Mouse (Mus musculus) adrenal gland, postnatal 14 days (tissue): ENCODE data around the gene Zswim1. TPM values are rescaled to one million over a fixed set of nuclear protein-coding genes. Genes with fewer than 3 reads are reported as not detected.

Experiments
- DNase-seq: peaks from one replicate; pipeline ENCODE4 v3.0.0; 2021; ENCODE audit warnings: mixed read lengths
- long read RNA-seq, 2 experiments: library from polyadenylated mRNA; stranded (forward); transcript quantifications; one replicate each; pipeline ENCODE4 v2.0.0; 2021
- total RNA-seq: library from RNA; stranded (reverse); gene quantifications from 2 replicates; pipeline ENCODE4 v1.2.3, GENCODE M21; 2021

The Zswim1 gene
- 7.0 and 8.9 TPM in 2 replicates for total RNA-seq
- long read RNA-seq, experiment 1, transcript Zswim1-201 (2 exons, 2,705 nt): major isoform, 24 of 29 reads
- long read RNA-seq, experiment 1, partial matches to known transcripts: 0 of 29 reads
- long read RNA-seq, experiment 1, other reads (novel, unspliced or antisense): 5 of 29 reads
- long read RNA-seq, experiment 2, transcript Zswim1-201 (2 exons, 2,705 nt): major isoform, 8 of 9 reads
- long read RNA-seq, experiment 2, partial matches to known transcripts: 0 of 9 reads
- long read RNA-seq, experiment 2, other reads (novel, unspliced or antisense): 1 of 9 reads

DNA sequence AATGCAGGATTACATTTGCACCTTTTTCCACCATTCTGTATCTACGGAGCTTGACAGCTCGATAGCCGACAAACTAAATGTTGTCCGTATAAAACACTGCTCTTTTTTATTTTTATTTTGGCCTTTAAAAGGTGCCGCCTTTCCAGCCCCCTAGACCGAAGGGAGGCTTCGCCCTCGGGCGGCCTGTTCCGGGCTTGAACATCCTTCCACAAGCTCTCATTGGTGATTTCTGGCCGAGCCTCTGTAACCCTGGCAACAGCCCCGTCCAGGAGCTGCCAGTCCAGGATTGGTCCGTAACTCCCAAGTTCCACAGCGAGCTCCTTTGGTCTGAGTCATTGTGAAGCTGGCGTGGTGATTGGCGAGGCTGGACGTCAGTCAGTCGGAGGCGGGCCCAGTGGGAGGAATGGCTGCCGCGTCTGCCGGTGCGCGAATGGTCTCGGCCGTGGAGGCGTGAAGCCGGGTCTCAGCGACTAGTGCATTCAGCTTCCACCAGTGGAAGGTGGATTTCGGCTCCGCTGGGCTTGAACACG lies at the start of gene Zswim1:
Zswim1 (plus strand) TSS at position 51 of the 530 bp plus-strand sequence.
- DNase-seq: peak; percentile 100

DNA sequence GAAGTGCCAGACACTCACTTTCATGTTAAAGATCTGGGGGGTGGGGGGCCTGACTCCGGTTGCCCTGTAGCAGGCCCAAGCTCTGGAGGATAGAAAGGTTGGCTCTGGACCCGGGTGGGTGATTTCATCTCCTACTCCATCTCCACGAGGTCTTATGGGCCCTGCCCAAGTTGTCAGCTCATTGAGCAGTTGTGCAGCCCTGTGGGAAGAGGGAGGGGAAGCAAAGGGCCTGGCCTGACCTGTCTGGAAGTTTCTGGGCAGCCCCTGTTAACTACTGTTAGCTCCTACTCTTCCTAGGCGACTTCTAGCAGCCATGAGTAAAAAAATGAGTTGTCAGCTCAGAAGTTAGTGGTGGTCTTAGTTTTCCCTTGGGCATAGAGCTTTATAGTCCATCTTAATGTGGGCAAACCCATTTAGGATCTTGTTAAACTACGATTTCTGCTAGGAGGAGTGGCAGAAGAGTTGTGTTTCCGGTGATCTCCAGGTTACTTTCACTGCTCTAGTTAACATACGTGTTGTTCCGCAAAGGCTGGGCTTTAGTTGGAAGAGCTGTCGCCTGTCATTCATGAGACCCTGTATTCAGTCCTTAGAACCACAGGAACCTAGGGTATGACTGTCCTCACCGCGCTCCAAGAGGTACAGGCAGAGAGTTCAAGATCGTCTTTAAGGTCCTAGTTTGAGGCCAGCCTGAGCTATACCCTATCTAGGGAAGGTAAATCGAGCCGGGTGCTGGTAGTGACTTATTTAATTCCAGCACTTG lies 49.1 kb upstream of the Zswim1 start:
- DNase-seq: no peak

DNA sequence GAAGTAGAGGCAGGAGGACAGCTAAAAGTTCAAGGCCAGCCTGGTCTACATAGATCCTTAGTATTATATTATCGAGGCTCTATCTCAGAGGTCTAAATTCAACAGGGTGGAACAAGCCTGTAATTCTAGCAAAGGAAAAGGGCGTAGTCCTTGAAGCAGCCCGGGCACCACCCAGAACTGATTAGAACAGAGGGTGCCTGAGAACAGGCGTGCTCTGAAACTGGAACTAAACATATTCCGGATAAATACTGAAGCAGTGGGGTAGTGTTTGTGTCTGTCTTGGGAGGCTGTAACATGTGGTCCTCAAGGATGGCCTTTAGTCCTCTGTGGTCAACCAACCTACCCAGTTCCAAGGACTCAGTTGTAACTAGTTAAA lies 48.5 kb upstream of the Zswim1 start:
- no peak for DNase-seq

DNA sequence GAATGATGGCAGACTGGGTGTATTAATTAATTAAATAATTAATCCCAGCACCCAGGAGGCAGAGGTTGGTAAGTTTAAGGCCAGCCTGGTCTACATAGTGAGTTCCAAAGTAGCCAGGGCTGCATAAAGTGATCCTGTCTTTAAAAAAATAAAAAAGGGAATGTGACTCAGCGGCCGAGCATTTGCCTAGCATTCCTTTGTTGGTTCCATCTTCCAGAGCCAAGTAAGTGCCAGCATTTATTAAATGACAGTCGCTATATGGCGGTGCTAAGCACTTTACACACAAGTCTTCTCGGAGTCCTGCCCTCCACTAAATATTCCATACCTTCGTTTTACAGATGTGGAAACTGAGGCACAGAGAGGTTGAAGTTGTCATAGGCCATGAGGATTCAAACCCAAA lies 46.4 kb upstream of the Zswim1 start:
- DNase-seq: no peak

DNA sequence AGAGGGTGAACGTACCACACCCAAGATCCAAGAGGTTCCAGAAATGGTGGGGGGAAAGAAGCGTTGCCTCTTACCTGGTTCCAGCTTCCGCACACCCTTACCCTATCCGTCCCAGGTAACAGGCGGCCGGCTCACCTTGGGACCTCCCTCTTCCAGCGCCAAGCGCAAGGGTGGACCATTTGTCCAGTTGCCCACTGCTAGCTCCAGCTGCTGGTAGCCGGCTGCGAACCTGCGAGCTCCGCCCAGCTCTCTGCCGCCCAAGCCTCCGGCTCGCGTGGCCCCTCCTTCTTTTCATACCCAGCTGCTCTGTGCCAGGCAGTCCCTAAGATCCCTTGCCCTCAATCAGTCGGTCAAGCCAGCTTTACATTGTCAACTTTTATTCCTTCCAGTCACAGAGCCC lies 45.7 kb upstream of the Zswim1 start:
- no peak for DNase-seq

DNA sequence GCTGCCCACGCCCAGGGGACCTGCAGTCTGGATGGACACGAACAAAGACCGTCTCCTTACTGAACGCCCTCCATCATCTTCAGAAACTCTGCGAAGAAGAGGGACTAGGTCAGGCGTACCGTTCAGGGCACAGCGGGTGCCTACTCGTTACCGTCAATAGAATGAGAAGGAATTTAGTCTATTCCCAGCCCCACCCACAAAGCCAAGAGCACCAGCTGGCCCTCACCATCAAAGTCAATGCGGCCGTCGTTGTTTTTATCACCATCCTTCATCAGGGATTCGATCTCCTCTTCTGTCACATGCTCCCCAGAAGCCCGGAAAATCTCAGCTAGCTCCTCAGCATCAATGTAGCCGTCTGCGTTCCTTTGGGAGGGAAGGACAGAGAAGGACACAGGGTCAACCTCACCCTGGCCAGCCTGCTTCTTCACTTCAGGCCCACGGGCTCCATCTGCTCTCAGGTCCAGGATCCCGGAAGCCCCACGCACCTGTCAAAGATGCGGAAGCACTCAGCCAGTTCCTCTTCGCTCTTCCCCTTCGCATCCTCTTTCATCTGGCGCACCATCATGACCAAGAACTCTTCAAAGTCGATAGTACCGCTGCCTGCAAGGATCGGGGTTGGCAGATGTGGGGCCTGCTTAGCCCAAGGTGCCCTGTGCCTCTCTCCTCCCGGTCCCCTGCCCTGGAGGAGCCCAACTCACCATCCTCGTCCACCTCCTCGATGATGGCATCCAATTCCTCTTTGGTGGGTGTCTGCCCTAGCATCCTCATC lies 45.1 kb upstream of the Zswim1 start:
- no peak for DNase-seq

DNA sequence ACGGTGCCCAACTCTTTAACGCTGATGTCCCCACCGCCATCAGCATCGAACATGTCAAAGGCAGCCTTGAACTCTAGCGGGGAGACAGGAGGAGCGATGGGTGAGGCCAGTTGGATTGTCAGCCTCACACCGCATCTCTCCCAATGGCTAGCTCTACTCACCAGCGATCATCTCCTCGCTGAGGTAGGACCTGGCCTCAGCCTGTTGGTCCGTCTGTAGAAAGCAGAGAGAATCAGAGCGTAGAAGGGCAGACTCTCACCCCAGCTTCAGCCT lies 44.5 kb upstream of the Zswim1 start:
- DNase-seq: no peak

DNA sequence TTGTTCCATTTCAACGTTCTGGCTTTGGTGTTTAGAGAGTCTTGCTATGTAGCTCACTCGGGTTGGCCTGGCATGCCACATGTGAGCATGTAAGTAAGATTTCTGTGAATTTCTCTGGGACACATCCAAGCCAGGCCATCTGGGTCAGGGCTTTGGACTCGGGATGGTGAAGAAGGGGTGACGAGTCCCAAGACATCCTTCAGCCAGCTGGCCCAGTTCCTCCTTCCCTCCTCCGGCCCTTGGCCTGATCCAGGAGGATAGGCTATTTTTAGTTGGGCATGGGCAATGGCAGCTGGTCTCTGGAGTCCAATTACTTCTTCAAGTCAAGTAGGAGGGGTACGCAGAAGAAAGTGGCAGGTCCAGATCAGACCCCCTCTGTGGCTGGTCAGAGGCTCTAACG lies 43.7 kb upstream of the Zswim1 start:
- no peak for DNase-seq

DNA sequence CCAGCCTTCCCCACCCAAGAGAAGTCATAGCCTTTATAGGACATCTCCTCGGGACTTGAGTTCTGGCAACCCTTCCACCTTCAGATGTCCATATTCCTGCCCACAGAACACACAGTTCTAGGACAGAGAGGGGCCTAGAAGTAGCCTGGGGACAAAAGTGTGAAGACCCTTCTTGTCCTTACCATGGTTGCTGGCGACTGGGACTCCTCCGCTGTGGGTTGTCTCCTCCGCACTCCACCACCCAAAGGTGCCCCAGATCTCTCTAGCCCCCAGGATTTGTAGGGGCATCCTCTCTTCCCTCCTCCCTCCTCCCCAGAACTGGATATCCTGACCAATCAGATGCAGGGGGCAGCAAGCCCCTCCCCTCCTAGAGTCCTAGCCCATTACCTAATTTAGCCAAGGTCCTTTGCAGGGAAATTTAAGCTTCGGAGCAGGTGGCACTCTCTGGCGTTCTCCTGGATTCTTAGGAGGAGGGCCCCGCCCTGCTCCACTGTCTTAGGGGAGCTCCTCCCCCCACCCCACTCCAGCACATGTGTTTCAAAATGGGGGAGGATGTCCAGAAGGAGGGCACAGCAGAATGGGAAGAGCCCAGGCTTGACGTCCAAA lies 42.9 kb upstream of the Zswim1 start, which contains the start of gene Tnnc2:
Tnnc2 (minus strand) TSS at position 487 of the 606 bp plus-strand sequence.
- DNase-seq: no peak

DNA sequence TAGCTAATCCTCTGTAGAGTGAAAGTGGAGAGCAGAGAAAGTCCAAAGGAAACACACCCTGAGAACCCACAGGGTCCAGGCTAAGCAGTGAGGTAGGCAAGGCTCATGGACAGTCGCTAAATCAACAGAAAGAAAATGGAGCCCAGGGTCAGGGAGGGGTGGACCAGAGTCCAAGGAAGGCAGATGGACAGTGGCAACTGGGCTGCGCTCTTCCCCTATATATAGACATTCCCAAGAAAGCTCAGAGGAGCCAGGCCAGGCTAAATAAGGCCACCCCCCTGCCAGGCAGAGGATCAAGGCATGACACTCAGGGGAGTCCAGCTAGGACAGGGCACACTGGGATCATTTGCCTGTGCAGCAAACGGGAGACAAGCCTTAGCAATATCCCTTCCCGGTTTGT lies 40.6 kb upstream of the Zswim1 start:
- DNase-seq: no peak

DNA sequence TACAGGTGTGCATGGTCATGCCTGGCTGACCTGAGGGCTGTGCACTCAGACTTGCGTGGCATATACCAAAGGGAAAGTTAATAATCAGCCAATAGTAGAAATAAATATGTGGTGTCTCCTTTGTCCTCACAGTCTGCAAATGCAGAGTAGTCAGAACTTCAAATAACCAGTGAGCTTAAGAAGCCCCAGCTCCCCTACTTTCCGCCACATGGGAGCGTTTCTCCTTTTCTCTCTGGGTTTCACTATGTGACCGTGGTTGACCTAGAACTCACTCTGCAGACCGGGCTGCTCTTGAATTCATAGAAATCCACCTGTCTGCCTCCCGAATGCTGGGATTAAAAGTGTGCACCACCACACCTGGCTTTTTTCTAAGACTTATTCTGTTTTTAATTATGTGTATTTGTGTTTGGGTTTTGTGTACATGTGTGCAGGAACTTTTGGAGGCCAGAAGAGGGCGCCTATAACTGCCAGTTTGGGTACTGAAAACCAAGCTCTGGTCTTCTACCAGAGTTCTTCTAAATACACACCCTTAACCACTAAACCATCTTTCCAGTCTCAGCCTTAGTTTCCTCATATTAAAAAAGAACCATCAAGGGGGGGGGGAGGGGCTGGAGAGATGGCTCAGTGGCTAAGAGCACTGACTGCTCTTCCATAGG lies 38.4 kb upstream of the Zswim1 start:
- no peak for DNase-seq

DNA sequence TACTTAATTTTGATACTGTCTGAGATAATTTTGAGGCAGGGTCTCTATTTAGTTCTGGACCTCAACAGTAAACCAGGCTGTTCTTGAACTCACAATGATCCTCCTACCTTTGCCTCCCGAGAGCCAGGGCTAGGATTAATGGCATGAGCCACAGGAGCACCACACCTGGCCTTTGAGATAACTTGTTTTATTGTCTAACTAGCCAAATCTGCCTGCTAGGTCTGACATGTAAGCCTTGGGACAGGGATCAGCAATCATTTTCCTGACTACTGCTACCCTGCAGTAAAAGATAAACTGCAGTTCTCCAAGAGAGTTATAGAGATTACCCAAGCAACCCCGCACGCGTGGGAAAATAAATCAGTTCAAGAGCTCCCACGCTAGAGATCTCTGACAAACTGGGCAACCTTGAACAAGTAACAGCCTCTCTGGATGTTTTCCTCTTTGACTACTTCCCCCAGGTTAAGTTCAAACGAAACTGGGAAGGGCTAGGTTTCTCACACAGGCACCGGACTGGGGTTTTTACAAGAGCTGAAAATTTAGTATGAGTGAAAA lies 37.5 kb upstream of the Zswim1 start:
- no peak for DNase-seq

DNA sequence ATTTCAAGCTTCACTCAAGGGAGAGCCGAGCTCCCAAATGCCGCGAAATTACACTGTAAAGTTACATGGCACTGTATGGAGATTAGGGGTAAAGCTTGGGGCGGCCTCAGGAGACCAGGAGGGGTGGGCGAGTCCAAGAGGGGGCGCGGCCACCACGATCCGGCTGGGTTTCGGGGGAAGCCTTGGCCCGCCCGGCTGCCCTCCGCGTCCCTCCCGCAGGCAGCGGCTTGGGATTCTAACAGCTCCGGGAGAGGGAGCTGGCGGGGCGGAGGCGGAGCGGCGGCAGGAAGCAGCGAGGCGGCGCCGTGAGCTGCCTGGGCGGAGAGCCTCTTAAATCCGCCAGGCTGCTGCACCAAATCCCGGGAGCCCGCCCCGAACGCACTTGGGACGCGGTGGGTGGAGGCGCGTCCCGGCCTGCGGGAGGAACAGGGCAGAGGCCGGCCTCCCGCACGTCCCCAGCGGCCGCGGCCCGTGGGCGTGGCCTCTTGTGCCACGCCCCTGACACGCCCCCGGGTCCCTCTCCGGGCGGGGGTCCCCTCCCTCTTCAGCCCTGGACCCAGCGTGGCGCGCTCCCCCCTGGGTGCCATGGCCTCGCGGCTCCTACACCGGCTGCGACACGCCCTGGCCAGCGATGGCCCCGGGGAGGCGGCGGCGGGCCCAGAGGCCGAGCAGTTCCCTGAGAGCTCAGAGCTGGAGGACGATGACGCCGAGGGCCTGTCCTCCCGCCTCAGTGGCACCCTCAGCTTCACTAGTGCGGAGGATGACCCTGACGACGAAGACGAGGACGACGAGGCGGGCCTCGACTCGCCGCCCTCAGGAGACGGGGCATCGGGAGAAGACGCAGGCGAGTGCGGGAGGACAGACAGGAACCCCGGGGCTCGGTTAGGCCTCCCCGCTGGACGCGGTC lies 36.8 kb upstream of the Zswim1 start, which contains the start of gene Snx21:
Snx21 (plus strand) TSS at position 343 of the 907 bp plus-strand sequence.
- peak; percentile 94 for DNase-seq

DNA sequence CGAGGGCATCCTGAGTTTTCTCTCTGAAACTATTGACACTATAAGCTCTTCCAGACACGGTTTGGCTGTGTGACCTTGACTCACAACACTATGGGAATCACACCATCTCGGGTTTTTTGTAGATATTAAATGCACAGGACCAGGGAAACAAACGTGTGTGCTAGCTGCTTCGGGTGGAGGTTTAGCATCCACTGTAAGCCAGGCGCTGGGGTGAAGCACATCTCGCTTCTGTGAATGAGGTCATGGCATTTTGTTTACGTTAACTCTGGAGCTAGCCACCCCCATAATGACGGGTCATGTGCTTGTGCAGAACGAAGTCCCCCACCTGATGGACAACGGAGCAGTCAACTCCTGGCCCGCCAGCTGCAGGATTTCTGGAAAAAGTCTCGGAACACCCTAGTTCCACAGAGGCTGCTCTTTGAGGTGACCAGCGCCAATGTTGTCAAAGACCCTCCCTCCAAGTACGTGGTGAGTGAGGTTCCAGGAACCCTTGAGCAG lies 36.0 kb upstream of the Zswim1 start:
- no peak for DNase-seq

DNA sequence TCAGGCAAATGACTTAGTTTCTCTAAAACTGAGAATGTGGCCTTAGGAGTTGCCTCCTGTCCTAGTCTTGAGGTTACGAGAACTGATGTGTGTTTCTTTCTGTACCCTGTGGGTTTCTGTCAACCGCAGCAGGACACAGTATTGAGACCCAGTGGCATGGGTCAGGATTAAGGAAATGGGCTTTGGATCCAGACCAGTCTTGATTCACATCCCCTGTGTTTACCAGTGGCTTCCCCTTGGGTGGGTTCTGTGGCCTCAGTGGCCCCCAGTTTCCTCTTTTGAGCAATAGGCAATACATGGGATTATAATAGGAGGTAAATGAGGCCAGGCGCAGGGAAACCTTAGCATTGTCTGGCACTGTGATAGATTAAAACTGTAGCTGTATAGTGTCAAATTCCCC lies 35.5 kb upstream of the Zswim1 start:
- no peak for DNase-seq

DNA sequence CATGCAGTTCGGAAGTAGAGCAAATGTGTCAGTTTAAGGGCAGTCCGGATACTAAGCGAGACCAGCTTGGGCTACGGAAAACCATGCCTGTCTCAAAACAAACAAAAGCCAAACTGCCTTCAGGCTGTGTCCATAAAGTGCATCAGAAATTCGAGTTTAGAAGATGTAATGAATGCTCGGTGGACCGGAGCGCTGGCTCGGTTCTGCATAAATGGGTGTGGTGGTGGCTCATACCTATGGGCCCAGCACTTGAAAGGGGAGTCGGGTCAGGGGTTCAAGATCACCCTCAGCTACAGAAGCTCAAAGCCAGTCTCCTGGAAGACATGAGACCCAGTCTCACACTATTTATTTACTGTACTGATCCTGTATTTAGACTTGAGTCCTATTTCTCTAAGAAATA lies 34.7 kb upstream of the Zswim1 start:
- DNase-seq: no peak

DNA sequence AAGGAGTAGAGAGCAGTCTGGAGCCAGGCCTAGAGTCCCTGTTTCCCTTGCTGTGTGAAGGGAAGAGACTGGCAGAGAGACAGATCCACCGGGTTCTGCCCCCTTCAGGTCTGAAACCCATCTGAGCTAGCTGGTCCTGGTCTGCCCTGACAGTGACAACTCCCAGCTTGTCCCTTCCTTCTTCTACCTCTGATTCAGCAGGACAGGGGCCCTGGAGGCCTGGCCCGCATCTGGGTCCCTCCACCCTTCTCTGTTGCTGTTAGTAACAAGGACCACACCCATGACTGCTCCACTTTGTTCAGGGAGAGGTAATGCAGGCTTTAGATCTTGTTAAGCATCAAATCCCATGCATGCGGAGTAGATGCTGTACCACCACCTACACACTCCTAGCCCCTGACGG lies 34.1 kb upstream of the Zswim1 start:
- no peak for DNase-seq

DNA sequence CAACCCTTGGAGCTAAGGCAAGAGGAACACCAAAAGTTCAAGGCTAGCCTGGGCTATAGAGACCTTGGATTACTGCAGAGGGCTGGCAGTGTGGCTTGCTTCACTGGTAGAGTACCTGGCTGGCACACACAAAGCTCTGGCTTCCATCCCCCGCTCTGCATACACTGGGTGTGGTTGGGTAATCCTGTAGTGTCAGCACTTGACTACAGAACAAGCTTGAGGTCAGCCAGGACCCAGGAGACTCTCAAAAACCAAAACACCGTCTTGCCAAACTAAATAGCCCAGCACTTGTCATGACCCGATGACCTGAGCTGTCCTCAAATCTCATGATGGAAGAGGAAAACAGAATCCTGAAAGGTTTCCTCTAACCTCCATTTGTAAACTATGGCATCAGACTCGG lies 32.0 kb upstream of the Zswim1 start:
- peak; percentile 73 for DNase-seq

DNA sequence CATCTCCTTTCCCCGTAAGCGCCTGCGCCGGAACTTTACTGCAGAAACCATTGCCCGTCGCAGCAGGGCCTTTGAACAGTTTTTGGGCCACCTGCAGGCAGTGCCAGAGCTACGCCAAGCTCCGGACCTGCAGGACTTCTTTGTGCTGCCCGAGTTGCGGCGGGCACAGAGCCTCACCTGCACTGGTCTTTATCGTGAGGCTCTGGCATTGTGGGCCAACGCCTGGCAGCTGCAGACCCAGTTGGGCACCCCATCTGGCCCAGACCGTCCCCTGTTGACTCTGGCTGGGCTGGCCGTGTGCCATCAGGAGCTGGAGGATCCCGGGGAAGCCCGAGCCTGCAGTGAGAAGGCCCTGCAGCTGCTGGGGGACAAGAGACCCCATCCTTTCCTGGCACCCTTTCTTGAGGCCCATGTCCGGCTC lies 30.6 kb upstream of the Zswim1 start:
- DNase-seq: no peak
